Mouse (Mus musculus): ENCODE results near the gene Phactr3. TPM values are rescaled to one million over a fixed set of nuclear protein-coding genes. Genes with fewer than 3 reads are reported as not detected.

Phactr3 gene
- total RNA-seq, 4 experiments from 2014 or later, result 0.24 to 0.31 TPM; not detected in 2

DNA sequence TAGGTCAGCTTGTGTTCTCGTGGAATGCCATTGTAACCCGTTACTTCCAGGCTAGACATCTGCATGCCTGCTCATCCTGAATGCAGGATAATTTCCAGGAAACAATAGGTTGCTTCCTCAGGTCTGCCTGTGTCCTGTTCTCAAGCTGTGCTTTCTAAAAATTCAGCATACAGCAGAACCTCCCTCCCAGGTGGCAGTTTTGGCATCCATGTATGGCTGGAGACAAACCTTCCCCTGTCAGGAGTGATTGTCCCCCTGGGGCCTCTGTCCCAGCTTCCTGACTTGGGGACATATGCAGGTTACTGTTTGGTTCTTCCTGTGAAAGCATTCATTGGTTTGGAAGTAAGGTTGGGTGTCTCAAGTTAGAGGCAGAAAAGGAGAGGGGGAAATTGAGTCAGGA, 74.7 kb downstream of the Phactr3 start:
- DNase-seq (ENCODE audit: low spot score in 2 of 2), result no peak

DNA sequence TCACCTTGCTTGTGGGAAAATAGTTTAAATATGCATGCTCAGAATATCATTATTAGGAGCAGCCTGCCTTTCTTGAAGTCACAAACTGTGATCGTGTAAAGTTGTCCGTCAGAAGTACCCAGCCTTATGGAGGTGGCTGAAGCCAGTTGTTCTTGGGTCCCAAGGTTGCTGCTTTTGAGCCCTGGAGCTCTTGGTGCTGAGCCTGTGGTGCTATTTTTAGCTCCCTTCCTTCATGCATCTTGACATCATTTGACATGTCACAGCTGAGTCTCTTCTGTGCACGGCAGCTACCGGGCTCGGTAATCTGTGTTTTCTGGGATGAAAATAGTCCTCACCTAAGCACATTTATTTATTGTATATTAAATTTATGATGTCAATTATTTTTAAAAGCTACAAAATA, 76.1 kb downstream of the Phactr3 start:
- DNase-seq (ENCODE audit: low spot score in 2 of 2), result no peak

DNA sequence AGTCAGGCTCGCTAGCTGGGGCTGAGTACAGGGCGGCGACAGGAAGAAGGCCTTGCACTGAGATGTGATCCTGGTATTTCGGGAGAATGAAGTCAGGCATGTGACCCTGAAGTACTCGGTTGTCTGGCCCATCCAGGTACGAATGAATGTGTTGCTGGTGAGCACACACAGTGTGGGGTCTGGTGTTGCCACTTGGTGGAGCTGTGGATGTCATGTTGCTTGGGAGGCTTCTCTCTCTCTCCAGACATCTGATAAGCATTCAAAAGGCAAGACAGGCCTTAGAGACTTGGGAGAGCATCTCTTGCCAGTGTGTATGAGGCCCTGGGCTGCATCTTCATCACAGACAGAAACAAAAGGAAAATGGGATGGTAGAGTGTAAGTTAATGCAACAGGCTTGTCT, 77.3 kb downstream of the Phactr3 start:
- no peak for DNase-seq (ENCODE audit: low spot score in 2 of 2)

DNA sequence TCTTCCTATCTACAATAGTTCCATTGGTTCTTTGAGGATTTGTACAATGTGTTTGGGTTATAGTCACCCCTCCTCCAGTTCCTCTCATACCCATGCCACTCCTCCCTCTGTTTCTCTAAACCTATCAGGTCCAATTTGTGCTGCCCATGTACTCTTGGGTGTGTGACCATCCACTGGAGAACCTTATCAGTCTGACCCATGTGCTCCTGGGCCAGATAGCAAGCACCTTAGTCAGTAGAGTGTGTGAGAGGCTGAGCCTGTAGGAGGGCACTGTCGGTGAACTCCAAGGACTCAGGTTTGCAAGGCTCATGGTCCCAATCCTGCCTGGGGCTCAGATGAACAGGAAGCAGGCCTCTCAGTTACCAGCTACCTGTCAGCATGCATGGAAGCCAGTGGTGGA, 78.8 kb downstream of the Phactr3 start:
- DNase-seq (ENCODE audit: low spot score in 2 of 2), result no peak

DNA sequence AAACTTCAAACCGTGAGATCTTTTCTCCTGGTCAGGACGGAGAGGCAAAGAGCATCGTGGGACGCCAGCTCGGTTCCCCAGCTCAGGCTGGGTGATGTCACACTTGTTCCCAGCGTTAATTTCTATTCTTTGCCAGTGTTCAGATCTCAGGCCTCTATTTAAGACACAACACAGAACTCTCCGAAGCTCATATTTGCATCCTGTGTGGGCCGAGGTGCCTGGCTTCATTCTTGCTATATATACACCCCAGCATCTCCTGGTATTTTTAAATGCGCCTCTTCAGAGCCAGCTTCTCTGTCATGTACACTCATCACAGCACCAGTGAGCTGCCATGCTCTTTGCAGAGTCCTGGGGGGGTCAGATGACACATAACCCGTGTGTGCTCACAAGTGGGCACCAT, 85.7 kb downstream of the Phactr3 start:
- DNase-seq (ENCODE audit: low spot score in 2 of 2), result no peak

DNA sequence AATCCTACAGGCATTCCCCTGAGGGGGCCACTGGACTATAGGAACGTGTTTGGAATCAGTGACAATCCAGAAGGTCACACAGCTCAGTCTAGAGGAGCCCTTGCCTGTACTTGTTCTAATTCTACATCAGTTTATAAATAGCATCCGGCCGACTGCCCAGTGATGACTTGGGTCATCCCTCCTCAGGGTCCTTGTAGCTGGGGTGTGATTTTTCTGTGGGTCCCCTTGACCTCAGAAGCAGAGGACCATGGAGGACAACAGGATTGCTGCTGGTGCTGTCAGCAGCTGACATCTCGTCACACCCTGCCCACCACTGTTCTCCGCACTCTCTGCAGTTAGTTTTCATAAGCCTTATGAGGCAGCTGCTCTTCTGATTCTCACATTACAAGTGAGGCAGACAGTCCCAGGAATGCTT, 89.4 kb downstream of the Phactr3 start:
- DNase-seq (ENCODE audit: low spot score in 2 of 2), result no peak

DNA sequence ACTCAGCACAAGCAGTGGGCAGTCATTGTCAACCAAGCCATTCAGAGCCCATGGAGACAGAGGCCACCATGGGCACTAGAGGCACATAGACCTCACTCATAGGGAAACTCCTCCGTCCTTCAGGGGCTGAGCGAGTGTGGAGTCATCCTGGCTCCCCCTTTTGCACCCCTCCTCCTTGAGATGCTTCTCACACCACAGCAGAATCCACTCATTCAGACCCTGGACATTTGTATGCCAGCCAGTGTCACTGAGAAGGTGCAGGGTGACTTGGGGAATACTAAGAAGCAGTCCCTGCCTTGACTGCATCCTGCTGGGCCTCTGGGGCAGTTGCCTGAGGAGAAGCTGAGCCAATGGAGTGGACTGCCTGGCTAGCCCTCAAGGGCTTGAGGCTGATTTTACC, 95.1 kb downstream of the Phactr3 start:
- DNase-seq (ENCODE audit: low spot score in 2 of 2), result no peak

DNA sequence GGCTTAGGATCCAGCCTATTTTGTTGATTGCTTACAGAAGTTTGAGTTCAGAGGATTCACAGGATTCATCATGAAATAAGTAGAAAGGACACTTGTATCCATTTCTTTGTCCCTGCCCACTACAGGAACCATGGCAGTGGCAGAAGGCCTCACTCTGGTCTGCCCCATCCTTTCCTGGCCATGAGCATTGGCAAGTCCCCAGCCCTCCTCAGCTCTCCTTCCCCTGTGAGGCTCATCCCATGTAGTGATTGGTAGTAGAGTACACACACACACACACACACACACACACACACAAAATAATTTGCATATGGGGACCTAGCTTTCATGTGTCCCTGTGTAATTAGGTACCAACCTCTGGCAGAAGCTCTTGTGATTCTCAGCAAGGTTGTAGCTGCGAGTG, 95.8 kb downstream of the Phactr3 start:
- DNase-seq (ENCODE audit: low spot score in 2 of 2), result no peak

DNA sequence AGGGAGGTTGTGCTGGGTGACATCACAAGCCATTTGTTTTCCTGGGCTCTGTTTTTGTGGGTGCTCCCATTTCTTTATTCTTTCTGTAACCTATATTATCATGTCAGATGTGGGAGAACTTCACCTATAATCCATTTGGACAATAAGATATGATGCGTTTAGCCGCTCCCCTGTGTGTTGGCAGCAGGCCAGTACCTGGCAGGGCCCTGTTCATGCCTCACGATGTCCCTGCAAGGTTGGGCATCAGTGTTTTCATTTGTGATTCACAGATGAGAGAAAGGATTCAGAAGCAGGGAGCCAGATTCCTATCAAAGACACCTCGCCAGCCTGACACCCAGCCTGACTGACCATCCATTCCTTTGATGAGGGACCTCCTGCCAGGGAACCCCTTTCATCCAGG, 99.7 kb downstream of the Phactr3 start:
- no peak for DNase-seq (ENCODE audit: low spot score in 2 of 2)

DNA sequence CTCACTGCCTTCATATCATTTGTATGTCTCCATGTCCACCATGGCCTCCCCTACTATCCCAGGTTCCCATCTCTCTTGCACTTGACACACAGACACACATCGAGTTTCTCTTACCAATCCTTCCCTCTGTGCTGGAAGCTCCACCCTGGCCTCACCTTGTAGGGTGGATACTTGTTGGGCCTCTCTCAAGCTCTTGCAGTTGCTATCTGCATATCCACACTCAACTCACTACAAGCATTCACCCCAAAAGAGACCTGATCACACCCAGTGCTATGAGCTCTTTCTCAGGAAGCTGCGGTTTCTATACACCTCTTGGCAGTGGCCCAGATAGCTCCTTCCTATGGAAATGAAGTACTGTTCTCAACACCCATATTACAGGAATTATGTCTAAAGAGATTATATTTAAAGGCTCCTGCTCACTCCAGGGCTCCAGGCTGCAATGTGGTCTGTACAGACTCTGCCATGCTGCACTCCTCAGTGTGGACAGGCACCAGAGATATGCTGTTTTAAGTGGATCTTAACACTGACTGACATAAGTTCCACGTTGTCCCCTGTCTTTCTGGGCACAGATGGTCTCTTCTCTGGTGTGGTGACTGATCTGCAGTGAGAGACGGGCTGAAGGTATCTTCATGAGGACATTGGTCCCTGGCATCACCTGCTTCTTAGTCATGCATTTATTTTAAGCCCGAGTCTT, 100.8 kb downstream of the Phactr3 start:
- DNase-seq (ENCODE audit: low spot score in 2 of 2), result no peak

DNA sequence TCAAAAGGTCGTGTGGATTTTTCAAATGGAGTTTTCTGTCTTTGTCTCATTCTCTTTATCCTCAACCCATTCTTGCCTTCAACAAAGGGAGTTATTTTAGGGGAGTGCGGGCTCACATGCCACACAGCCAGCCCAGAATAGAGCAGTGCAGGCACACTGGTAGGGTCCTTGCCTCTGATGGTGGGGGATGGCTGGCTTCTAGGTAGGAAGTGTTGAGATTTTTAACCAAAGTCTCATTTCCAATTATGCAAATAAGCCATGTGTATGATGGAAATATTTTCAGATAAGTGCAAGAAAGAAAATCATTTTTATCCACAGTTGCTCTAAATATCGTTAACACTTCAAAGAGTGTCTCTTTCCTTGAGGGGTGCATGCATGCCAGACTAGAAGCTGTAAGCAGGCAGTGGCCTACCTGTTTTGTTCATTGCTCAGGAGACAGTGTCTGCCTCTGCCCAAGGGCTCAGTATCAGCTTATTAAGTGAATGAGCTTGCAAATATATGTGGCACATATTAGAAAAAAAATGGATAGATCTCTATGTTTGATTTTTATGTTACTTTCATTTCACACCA, 101.5 kb downstream of the Phactr3 start:
- DNase-seq (ENCODE audit: low spot score in 2 of 2), result no peak

DNA sequence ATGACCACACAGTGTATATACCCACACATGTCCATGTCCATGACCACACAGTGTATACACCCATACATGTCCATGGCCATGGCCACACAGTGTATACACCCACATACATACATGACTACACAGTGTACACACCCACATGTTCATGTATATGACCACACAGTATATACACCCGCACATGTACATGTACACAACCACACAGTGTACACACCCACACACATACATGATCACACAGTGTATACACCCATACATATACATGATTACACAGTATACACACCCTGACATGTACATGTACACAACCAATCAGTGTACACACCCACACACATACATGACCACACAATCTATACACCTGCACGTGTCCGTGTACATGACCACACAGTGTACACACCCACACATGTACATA, 102.2 kb downstream of the Phactr3 start:
- no peak for DNase-seq (ENCODE audit: low spot score in 2 of 2)

DNA sequence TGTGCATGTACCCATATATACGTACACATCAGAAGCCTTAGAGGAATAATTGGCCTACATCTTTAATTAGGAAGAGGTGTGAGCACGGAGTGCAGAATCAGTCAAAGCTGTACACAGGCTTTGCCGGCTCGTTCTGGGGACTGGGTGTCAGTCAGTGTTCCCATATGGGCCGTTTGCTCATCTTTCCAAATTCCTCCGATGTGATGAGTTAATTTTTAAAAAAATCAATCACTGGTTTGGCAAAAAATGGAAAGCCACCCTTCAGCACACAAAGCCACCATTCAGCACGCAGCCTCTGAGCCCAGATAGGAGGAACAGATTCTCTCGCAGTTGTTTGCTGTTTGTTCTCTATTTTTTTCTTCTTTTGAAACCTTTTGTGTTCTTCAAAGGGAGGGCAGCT, 110.5 kb downstream of the Phactr3 start:
- no peak for DNase-seq (ENCODE audit: low spot score in 2 of 2)

DNA sequence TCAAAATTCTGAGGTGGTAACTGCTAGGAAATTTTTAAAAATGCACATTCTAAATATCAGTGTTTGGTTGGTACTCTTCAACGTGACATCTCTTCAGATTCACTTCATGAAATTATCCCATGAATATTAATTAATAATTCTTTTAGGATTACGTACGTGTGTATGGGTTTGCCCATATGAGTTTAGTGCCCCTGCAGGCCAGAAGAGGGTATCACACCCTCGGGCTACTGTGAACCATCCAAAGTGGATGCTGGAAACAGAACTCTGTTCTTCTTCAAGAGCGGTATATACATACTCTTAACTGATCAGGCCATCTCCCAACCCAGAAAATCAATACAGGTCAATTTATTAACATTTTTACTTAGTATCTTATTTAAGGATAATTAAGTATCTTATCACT, 114.7 kb downstream of the Phactr3 start:
- DNase-seq (ENCODE audit: low spot score in 2 of 2), result no peak

DNA sequence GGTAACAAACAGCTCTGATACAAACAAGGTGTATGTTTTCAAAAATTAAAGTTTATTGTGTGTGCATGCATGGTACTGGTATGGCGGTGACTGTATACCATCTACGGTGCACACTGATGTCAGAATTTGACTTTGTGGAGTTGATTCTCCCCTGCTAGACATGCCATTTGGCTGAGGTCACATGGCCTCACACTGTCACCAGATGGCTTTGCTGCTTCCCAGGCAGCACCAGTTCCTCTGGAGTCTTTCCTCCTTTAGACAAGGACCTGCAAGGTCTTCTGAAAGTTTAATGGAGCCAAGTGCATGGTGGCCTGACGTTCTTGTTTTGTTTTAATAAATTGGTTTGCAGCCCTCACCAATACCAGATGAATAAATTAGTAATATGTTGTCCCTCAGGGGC, 118.3 kb downstream of the Phactr3 start:
- DNase-seq (ENCODE audit: low spot score in 2 of 2), result no peak

DNA sequence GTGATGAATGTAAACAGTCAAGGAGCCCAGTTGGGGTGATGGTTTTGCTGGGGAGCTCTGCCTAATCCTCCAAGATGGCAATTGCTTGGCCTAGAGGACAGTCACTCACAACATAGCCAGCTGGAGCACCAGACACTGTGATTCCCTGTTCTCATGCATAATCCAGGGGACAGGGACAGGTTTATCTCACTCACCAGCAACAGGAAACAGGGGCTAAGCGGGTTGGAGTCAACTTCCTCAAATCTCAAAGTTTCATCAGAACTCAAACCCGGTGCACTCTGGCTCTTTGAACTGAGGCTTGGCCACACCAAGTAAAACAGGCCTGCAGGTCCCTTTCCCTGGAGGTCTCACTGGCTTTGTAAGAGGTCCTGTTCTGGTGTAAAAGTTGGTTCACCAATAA, 119.7 kb downstream of the Phactr3 start:
- no peak for DNase-seq (ENCODE audit: low spot score in 2 of 2)

DNA sequence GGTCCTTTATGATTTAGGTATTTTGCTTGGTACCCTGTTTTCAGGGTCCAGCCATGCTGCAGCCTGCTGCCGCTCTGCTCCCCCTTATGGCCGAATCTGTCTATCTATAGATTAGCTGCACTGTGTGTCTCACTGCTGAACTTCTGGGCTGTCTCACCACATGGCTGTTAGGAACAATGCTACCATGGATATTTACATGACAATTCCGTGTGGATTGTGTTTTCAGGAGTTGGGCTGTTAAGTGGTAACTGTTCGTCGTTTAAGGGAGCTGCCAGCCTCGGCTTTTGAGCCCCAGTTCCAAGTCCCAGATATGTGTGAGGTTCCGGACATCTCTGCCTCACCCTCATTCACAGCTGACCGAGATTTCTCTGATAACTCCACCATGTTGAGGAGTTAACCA, 122.1 kb downstream of the Phactr3 start:
- no peak for DNase-seq (ENCODE audit: low spot score in 2 of 2)

DNA sequence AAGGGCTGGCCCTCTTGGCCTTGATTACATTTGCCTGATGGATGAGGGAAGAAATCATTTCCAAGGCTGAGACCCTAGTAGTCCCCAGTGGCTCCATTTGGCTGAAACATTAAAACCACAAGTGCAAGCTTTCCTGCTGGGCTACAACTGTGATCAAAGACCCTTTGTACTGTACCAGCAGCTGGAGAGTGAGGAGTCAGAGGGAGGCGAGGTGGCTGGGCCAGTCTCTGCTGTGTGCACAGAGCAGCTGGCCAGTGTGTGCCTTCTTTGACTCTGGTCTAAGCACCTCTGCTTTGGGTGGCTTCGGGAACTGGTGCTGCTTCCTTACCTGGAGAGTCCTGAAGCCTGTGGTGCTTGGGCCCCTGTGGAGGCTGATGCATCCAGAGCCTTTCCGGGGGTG, 122.6 kb downstream of the Phactr3 start:
- no peak for DNase-seq (ENCODE audit: low spot score in 2 of 2)

DNA sequence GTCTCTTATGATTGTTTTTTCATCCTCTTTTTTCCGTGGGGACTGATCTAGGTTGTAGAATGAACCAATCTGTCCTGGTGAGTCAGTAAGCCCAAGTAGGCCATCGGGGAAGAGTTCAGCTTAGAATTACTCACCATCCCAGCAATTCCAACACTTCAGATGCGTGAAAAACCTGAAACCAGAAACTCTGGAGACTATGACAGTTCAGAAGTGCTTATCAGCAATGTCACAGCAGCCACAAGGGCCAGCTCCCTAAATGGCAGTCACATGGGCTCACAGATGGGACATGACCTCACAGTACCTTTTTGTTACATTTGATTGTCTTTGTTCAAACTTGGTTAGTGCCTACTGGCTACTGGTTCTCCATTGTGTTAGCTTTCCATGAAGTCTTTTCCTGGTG, 124.2 kb downstream of the Phactr3 start:
- DNase-seq (ENCODE audit: low spot score in 2 of 2), result no peak

DNA sequence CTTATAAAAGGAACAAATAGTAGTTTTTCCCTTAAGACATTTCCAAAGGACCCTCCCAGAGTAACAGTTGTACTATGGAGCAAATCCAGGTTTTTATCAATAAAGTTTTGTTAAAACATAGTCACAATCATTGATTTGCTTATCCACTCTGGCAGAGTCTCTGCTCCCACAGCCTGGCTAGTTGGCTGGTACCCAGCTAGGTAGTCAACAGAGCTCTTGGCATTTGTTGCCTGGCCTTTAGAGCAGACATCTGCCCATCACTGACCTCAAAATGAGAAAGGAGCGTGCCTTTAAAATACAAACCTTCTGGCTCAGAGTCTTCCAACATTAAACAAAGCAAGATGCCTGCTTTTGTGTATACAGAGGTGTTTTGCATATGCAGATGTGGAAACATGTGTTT, 126.1 kb downstream of the Phactr3 start:
- DNase-seq (ENCODE audit: low spot score in 2 of 2), result no peak

DNA sequence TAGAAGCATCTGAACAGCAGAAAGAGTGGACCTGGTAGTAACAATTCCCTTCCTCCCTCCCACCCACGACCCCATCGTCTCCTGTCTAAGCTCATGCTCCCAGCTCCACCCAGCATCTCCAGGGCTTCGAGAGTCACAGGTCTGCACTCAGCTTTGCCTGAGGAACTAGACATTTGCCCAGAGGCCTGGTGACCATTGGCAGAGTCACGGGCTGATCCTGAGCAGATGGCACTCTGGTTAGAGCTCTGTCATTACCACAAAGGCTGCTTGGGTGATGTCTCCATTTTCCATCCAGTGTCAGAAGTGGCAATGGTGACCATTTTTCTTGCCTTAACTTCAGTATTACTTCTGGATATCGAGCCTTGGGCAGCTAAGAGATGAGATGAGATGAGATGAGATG, 127.1 kb downstream of the Phactr3 start:
- no peak for DNase-seq (ENCODE audit: low spot score in 2 of 2)

DNA sequence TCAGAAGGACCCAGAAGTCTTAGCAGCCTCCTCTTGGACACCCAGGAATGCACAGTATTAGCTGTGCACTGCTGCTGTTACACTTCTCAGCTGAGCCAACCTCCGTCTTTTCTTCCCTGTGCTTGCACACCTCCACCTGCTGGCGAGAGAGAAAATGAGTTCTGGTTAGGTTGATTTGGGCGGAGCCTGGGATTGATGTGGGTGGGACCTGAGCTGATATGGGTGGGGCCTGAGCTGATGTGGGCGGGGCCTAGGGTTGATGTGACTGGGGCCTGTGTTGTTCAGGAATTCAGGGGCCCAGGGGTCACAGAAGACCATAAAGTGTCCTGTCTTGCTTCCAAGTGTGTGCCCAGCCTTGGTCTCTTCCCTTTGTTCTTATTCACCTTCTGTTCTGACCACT, 128.0 kb downstream of the Phactr3 start:
- no peak for DNase-seq (ENCODE audit: low spot score in 2 of 2)

DNA sequence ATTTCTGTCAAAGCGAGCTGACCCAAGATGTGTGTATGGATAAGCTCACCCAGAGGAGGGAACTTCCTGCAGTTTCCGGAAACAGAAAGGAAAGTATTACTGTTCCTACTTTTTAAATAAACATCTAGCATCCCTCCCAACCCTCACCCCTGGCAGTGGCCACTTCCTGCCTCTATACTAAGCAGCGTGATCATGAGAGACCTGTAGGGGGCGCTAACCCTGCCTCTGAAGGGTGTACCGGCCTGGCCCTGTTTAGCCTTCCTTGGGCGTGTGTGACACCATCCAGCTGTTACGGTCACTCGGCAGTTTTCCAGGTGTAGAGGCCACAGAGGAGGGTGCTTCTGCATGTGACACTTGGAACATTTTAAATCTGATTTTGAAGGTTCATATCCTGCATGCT, 128.5 kb downstream of the Phactr3 start:
- no peak for DNase-seq (ENCODE audit: low spot score in 2 of 2)

All from gastrocnemius, adult 8-10 months (tissue).